Mouse (Mus musculus): Measurements from ENCODE around the gene 4930404N11Rik. TPM values are rescaled to one million over a fixed set of nuclear protein-coding genes. Genes with fewer than 3 reads are reported as not detected.

4930404N11Rik gene
- polyA plus RNA-seq, 1 experiment from 2014 or later = 2.7 TPM

DNA sequence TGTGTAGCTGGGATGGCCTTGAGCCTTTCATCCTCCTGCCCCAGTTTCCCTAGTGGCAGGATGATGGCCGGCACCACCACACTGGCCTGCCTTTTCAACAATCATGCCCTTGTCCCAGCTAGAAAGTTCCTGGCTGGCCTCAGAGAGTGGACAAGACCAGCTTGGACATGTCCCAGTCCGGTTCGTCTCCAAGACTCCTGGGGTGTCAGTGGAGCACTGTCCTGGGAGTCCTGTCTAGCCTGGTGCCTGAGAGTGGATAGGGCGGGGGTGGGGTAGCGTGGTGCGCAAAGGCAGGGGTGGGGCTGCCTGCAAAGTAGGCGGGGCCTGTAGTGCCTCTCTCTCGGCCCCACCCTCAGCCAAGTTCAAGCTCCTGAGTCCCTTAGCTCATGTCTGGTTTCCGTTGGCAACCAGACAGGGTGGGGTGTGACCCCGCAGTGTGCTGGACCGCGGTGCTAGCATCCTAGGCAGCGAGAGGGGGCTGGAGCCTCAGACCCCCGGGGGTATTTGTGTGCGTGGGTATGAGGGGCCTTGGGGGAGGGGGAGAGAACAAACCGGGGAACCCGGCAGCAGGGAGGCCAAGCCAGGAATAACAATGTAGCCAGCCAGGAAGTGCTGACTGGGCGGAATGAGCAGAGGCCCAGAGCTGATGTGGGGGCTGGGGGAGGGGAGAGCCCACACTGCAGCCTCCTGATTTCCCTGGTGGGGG is 36.1 kb upstream of the 4930404N11Rik start:
- DNase-seq (ENCODE audit: low read depth, low spot score) (no peak), ATAC-seq (peak; percentile 19)
- ChIA-PET POLR2A (no interaction called here), CTCF (interaction anchor here (1.2 to 1.4 kb wide), 2 partner anchors 11 to 13 kb away, joined by 3 to 5 read pairs; partner anchors contain the start of gene Gm48552)
- no peak for TF ChIP-seq CTCF (IDR thresholded peaks at IDR 0.05)
- H3K27me3 ChIP-seq = no peaks in the 10 kb centered on the region
- in situ Hi-C loops (cut with MboI; ENCODE audit: low pct_unique_long_range_greater_than_20kb) = no loop called here

DNA sequence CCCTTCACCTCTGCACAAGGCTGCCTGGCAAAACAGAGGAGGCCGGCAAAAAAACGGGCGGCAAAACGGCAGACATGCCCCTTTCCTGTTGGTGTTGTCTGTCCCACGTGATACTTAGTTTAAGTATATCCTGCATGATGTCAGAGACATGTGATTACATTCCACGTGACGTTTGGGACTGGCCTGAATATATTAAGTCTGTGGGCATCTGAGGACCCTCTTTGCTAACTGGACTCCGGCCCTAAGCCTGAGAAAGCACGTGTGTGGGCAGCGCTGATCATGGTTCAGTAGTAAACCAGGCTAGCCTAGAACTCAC is 35.5 kb upstream of the 4930404N11Rik start:
- DNase-seq (ENCODE audit: low read depth, low spot score) (no peak), ATAC-seq (no peak)
- POLR2A ChIA-PET = no interaction called here
- no peak for TF ChIP-seq CTCF (IDR thresholded peaks at IDR 0.05)
- CTCF ChIA-PET = interaction anchor here (1.4 kb wide), 1 partner anchor 11 kb away, joined by 5 read pairs; no protein-coding TSS in a partner anchor
- in situ Hi-C loops (cut with MboI; ENCODE audit: low pct_unique_long_range_greater_than_20kb) = no loop called here
- no peaks in the 10 kb centered on the region for H3K27me3 ChIP-seq

DNA sequence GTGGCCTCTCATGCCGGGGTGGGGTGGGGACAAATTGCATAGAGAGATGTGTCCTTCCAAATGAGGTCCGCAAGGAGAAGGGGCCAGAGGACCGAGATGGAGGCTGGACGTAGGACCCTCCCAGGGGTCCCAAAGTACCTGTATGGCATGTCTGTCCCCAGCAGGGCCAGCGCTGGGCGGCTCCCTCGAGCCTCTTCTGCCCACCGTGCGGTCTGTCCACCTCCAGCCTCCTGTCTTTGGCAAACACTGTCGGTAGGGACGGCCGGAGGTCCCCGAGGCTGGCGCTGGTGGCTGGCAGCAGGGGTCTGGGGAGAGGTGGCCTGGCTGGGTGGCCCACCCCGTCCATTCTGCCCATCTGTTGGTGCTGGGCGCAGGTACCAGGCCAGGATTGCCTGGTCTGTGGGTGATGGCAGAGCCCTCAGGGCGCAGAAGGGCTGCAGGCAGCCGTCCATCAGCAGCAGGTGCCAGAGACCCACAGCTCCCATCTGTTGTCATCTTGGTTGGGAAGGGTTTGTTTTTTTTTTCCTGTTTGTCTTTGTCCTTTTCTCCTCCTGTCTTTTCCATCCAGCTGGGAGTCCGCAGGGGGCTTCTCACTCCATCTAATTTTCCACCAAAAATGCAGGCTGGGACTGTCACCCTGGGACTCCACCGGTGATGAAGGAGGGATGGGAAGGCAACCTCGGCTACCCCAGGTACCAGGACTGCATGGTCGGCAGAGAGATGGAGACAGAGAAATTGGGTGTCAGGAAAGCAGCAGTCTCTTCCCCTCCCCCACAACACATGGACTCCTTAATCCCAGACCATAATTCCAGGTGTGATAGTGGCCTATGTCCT is 35.0 kb upstream of the 4930404N11Rik start:
- ATAC-seq (no peak), DNase-seq (ENCODE audit: low read depth, low spot score) (no peak)
- TF ChIP-seq CTCF (IDR thresholded peaks at IDR 0.05) = no peak
- no peaks in the 10 kb centered on the region for H3K27me3 ChIP-seq
- in situ Hi-C loops (cut with MboI; ENCODE audit: low pct_unique_long_range_greater_than_20kb) = no loop called here
- ChIA-PET CTCF (interaction anchor here (1.3 to 1.4 kb wide), 2 partner anchors 10 to 50 kb away, joined by 3 to 5 read pairs; no protein-coding TSS in a partner anchor), POLR2A (no interaction called here)

DNA sequence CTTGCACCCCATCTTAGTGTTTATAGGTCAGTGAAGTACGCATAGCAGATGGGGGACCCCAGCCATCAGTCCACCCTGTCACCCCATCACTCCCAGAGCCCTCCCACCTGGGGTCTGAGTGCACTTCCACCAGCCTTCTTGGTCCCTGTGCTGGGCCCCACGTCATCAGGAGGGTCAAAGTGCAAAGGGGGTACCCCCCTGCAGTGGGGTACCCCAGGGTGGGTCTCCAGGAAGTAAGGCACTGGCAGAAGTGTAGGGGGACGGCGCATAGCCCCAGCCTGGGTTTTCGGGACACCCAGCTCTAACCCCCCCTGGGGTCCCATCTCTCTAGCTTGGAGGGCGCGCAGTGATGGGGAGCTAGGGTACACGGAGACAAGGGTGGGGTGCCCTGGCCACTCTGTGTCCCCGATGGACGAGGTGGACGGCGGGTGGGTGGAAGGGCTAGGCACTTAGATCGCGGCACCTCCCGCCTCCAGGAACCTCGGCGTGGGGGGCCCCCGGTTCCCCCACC is 34.2 kb upstream of the 4930404N11Rik start:
- ChIA-PET POLR2A (no interaction called here), CTCF (interaction anchor here (1.3 kb wide), 1 partner anchor 50 kb away, joined by 3 read pairs; no protein-coding TSS in a partner anchor)
- in situ Hi-C loops (cut with MboI; ENCODE audit: low pct_unique_long_range_greater_than_20kb) = no loop called here
- no peaks in the 10 kb centered on the region for H3K27me3 ChIP-seq
- TF ChIP-seq CTCF (IDR thresholded peaks at IDR 0.05) = no peak
- no peak for ATAC-seq
- DNase-seq (ENCODE audit: low read depth, low spot score) = no peak

DNA sequence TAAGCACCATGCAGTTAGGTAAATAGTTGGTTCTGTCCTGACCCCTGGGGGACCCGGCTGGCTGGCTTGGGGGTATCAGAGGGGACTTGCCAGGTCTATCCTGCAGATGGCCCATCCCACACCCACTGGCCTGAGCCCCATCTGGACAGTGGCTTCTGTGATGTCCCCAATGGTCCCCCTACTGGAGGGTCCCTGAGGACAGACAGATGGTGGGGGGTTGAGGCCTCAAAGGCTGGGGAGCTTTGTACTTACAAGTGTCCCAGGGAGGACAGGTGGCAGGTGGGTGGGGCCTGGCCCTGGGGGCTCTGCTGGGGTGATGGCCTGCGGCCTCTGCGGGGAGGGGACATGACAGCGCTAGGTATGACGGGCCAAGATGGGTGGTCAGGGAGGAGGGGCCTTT is 33.7 kb upstream of the 4930404N11Rik start:
- ChIA-PET CTCF (interaction anchor here (1.3 kb wide), 1 partner anchor 51 kb away, joined by 3 read pairs; no protein-coding TSS in a partner anchor), POLR2A (no interaction called here)
- no peak for ATAC-seq
- in situ Hi-C loops (cut with MboI; ENCODE audit: low pct_unique_long_range_greater_than_20kb) = no loop called here
- H3K27me3 ChIP-seq = no peaks in the 10 kb centered on the region
- TF ChIP-seq CTCF (IDR thresholded peaks at IDR 0.05) = no peak
- DNase-seq (ENCODE audit: low read depth, low spot score) = no peak

DNA sequence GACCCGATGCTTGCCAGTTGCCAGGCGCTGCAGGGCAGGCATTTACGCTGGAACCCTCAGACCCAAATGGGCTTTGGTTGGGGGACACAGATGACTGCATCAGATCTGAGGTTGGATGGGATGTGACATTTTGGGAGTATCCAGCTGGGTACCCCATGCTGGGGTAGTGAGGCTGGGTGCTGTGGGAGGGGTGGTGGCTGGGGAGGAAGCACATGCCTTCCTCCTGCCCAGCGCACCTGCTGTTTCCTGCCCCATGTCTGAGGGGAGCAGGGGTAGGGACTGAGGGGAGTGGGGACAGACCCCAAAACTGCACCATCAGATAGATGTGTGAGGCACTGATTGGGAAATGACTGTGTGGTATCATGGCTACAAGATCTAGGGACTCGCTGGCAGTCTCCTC is 31.1 kb upstream of the 4930404N11Rik start:
- no peaks in the 10 kb centered on the region for H3K27me3 ChIP-seq
- ATAC-seq (no peak), DNase-seq (ENCODE audit: low read depth, low spot score) (no peak)
- TF ChIP-seq CTCF (IDR thresholded peaks at IDR 0.05) = no peak
- ChIA-PET CTCF (interaction anchor here (2.4 to 4.5 kb wide), 2 partner anchors 43 to 54 kb away, joined by 5 to 24 read pairs; no protein-coding TSS in a partner anchor), POLR2A (no interaction called here)
- in situ Hi-C loops (cut with MboI; ENCODE audit: low pct_unique_long_range_greater_than_20kb) = no loop called here

DNA sequence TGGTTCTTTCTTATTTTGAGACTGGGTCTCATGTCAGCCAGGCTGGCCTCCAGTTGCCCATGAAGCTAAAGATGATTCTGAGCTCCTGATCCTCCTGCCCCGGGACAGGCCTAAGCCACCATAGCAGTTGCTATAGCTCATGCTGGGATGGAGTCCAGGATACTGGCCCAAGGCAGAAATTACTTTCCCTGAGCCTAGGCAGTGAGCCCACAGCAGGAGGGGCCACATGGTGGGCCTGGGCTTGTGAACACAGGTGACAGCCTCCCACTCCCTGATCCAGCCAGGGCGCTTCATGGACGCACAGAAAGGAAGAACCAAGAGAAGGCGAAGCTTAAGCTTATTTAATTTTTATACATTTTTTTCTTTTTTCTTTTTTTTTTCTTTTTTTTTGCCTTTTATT is 30.2 kb upstream of the 4930404N11Rik start:
- in situ Hi-C loops (cut with MboI; ENCODE audit: low pct_unique_long_range_greater_than_20kb) = no loop called here
- no peak for DNase-seq (ENCODE audit: low read depth, low spot score)
- ChIA-PET POLR2A (no interaction called here), CTCF (interaction anchor here (0.8 to 4.5 kb wide), 6 partner anchors 10 to 63 kb away, joined by 3 to 24 read pairs (median 4); partner anchors contain the start of gene Fzr1)
- no peak for ATAC-seq
- no peak for TF ChIP-seq CTCF (IDR thresholded peaks at IDR 0.05)
- no peaks in the 10 kb centered on the region for H3K27me3 ChIP-seq

DNA sequence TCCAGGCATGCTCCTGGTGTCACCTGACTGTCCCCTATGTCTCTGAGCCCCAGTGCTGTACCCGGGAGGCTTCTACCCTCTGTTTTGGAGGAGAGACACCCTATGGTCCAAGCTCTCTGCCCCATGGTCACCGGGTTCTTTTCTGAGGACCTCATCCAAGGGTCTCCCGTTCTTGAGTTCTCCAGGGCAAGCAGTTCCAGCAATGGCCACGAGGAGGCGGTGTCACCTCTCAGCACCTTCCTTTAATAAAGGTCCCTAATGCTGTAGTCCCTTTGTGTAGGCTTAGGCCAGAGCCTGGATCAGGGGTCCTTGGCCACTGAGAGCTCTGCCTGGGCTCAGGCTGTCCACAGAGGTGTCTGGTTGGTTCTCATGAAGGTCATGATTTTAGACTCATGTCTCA is 29.5 kb upstream of the 4930404N11Rik start:
- ChIA-PET CTCF (interaction anchor here (0.8 to 4.5 kb wide), 6 partner anchors 10 to 64 kb away, joined by 3 to 24 read pairs (median 4); partner anchors contain the start of gene Fzr1), POLR2A (interaction anchor here (0.6 kb wide), 2 partner anchors 13 to 79 kb away, joined by 3 to 5 read pairs; no protein-coding TSS in a partner anchor)

DNA sequence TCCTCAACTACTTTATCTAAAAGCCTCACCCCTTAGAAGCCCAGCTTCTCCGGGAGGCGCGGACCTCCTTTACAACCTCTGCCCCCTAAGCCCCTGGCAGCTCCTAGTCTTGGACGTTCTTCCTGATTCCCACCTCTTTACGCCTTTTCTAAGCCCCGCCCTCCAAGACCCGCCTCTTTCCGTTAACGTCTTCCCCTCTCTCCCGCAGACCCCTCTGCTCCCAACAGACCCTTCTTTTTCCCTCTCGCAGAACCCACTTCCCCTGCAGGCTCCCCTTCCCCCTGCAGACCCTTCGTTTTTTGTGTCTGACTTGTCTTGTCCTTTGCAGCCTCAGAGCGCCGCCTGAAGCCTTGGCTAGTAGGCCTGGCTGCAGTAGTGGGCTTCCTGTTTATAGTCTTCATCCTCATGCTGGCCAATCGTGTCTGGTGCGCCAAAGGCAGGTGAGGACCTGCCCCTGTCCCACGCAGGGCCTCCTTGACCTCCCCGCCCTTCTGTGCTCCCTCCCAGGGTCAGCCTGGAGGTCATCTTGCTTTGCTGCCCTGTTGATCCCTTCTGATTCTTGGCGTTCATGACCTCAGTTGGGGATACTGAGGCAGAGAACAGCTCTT is 27.9 kb upstream of the 4930404N11Rik start:
- ATAC-seq = no peak
- in situ Hi-C loops (cut with MboI; ENCODE audit: low pct_unique_long_range_greater_than_20kb) = loop anchor here (5.0 kb wide), 1 partner anchor 49 kb away; no protein-coding TSS in a partner anchor
- ChIA-PET POLR2A (interaction anchor here (1.0 kb wide), 1 partner anchor 9 kb away, joined by 3 read pairs; no protein-coding TSS in a partner anchor), CTCF (interaction anchor here (4.5 kb wide), 1 partner anchor 58 kb away, joined by 24 read pairs; no protein-coding TSS in a partner anchor)
- DNase-seq (ENCODE audit: low read depth, low spot score) = no peak
- TF ChIP-seq CTCF (IDR thresholded peaks at IDR 0.05) = no peak
- no peaks in the 10 kb centered on the region for H3K27me3 ChIP-seq

More for the DNA sequence above, 29.5 kb upstream of the 4930404N11Rik start:
- DNase-seq (ENCODE audit: low read depth, low spot score) (no peak), ATAC-seq (no peak)
- no peak for TF ChIP-seq CTCF (IDR thresholded peaks at IDR 0.05)
- H3K27me3 ChIP-seq = no peaks in the 10 kb centered on the region
- in situ Hi-C loops (cut with MboI; ENCODE audit: low pct_unique_long_range_greater_than_20kb) = no loop called here

DNA sequence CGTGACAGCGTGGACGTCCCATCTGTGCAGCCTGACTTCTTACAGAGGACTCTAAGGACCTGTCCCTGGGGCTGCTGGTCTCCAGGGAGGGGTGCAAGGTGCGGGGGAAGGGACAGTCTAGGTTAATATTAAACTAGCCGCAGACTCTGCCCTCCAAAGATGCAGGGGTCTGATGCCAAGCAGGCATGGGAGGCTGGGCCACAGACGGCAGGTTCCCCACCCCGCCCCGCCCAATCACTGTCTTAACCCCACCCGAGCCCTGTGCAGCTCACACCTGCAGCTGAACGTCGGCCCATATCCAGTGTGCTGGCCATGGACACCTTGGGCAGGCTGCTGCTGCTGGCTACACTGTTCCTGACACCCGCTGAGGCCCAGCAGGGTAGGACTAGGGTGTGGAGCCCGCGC is 27.2 kb upstream of the 4930404N11Rik start, which contains the start of gene Smim24:
Smim24 (plus strand) TSS at position 271 of the 405 bp plus-strand sequence.
- ATAC-seq (no peak), DNase-seq (ENCODE audit: low read depth, low spot score) (no peak)
- ChIA-PET CTCF (interaction anchor here (4.5 kb wide), 1 partner anchor 58 kb away, joined by 24 read pairs; no protein-coding TSS in a partner anchor), POLR2A (interaction anchor here (0.9 kb wide), 1 partner anchor 36 kb away, joined by 3 read pairs; the partner anchor contains the start of gene Mfsd12)
- H3K27me3 ChIP-seq = no peaks in the 10 kb centered on the region
- no peak for TF ChIP-seq CTCF (IDR thresholded peaks at IDR 0.05)
- in situ Hi-C loops (cut with MboI; ENCODE audit: low pct_unique_long_range_greater_than_20kb) = loop anchor here (5.0 kb wide), 1 partner anchor 50 kb away; no protein-coding TSS in a partner anchor

Data from Patski (cell line).